Mouse (Mus musculus): ENCODE measurements around the gene Frem1.
A peak's percentile ranks its signal among the peaks of the same experiment; 100 is the strongest.

Frem1 gene

GRCm38 (mm10) chr4:82930079-82930478, 122.1 kb downstream of the Frem1 start:
- no peak for DNase-seq (ENCODE audit: low read depth, low spot score)

- DNase-seq (ENCODE audit: low read depth, low spot score), result no peak
Observed at GRCm38 (mm10) chr4:82921962-82922361, 130.2 kb downstream of the Frem1 start.

- DNase-seq (ENCODE audit: low read depth, low spot score), result no peak
Observed at GRCm38 (mm10) chr4:82918625-82919024, 133.5 kb downstream of the Frem1 start.

GRCm38 (mm10) chr4:82916678-82917050, 135.5 kb downstream of the Frem1 start:
- no peak for DNase-seq (ENCODE audit: low read depth, low spot score)

GRCm38 (mm10) chr4:82916003-82916677, 136.0 kb downstream of the Frem1 start:
- no peak for DNase-seq (ENCODE audit: low read depth, low spot score)

GRCm38 (mm10) chr4:82915576-82915975, 136.6 kb downstream of the Frem1 start:
- DNase-seq (ENCODE audit: low read depth, low spot score), result no peak

GRCm38 (mm10) chr4:82914601-82915143, 137.5 kb downstream of the Frem1 start:
- DNase-seq (ENCODE audit: low read depth, low spot score), result no peak

GRCm38 (mm10) chr4:82895227-82895626, 156.9 kb downstream of the Frem1 start:
- DNase-seq (ENCODE audit: low read depth, low spot score), result no peak

GRCm38 (mm10) chr4:82892247-82892646, 159.9 kb downstream of the Frem1 start:
- DNase-seq (ENCODE audit: low read depth, low spot score), result no peak

- no peak for DNase-seq (ENCODE audit: low read depth, low spot score)
Observed at GRCm38 (mm10) chr4:82891566-82891965, 160.6 kb downstream of the Frem1 start.

- peak; percentile 50 for DNase-seq (ENCODE audit: low read depth, low spot score)
Observed at GRCm38 (mm10) chr4:82891049-82891448, 161.1 kb downstream of the Frem1 start.

GRCm38 (mm10) chr4:82890585-82890984, 161.6 kb downstream of the Frem1 start:
- DNase-seq (ENCODE audit: low read depth, low spot score), result no peak

- DNase-seq (ENCODE audit: low read depth, low spot score), result no peak
Observed at GRCm38 (mm10) chr4:82886148-82886547, 166.0 kb downstream of the Frem1 start.

GRCm38 (mm10) chr4:82885535-82885913, 166.6 kb downstream of the Frem1 start:
- DNase-seq (ENCODE audit: low read depth, low spot score), result no peak

- no peak for DNase-seq (ENCODE audit: low read depth, low spot score)
Observed at GRCm38 (mm10) chr4:82884636-82885534, 167.3 kb downstream of the Frem1 start, which contains the start of gene Cer1. TSS of gene Cer1 (minus strand) at chr4:82885148.

- no peak for DNase-seq (ENCODE audit: low read depth, low spot score)
Observed at GRCm38 (mm10) chr4:82882500-82882899, 169.6 kb downstream of the Frem1 start.

- DNase-seq (ENCODE audit: low read depth, low spot score), result no peak
Observed at GRCm38 (mm10) chr4:82881366-82881765, 170.8 kb downstream of the Frem1 start.

GRCm38 (mm10) chr4:82880243-82880642, 171.9 kb downstream of the Frem1 start:
- DNase-seq (ENCODE audit: low read depth, low spot score), result no peak

- DNase-seq (ENCODE audit: low read depth, low spot score), result no peak
Observed at GRCm38 (mm10) chr4:82879152-82879551, 173.0 kb downstream of the Frem1 start.

- DNase-seq (ENCODE audit: low read depth, low spot score), result no peak
Observed at GRCm38 (mm10) chr4:82876656-82877055, 175.5 kb downstream of the Frem1 start.

GRCm38 (mm10) chr4:82875532-82875931, 176.6 kb downstream of the Frem1 start:
- no peak for DNase-seq (ENCODE audit: low read depth, low spot score)

- DNase-seq (ENCODE audit: low read depth, low spot score), result no peak
Observed at GRCm38 (mm10) chr4:82874791-82875190, 177.3 kb downstream of the Frem1 start.

GRCm38 (mm10) chr4:82872548-82872947, 179.6 kb downstream of the Frem1 start:
- no peak for DNase-seq (ENCODE audit: low read depth, low spot score)
